Mouse (Mus musculus) CH12F3 (cell line): Measurements from ENCODE around the gene Rab5if.
"Not testable (repeated sequence)": the region's sequence is repeated elsewhere in the genome, so short reads cannot be mapped to it uniquely, and the experiment has no call there.

Experiments
- in situ Hi-C: fragments of 300-500 bp; cut with MboI; formaldehyde crosslinking; loops from 2 replicates; pipeline ENCODE4 v1.14.3; 2020; ENCODE audit warnings: low sequenced_read_pairs

Gene Rab5if

DNA sequence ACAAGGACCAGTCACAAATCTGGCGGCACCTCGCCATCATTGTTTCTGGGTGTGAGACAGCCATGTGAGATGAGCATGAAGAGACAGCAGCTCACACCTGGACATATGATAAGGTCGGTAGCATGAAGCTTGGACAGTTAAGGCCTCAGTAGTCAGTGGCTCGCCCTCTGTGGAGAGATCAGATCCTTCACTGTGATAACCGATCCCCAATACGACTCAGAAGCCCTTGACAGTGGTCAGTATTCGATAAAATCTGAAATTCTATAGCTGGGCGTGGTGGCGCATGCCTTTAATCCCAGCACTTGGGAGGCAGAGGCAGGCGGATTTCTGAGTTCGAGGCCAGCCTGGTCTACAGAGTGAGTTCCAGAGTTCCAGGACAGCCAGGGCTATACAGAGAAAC, 56.3 kb downstream of the Rab5if start:
- in situ Hi-C loops: not testable (repeated sequence)

- in situ Hi-C loops: no loop called here
These were observed 56.9 kb downstream of the Rab5if start for GRCm38 (mm10) chr2:156919796-156920195.

DNA sequence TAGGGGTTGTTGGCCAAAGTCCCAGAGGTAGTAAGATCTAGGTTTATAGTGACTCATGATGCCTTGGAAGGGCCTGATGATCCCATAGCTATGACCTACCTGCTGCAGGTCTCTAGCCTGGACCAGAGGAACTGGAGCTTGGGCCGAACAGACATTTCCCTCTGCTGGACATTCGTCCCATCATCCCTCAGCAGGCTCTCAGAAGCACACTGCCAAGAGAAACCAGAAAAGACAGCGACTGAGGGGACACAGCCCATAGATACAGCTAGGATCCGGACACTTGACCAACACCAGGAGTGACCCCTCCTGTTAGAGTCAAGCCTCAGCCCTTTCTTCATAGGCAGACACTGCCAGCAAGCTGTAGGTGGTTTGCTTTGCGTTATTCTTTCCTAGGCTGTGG, 60.1 kb downstream of the Rab5if start:
- in situ Hi-C loops: no loop called here
